Mouse (Mus musculus) heart, embryonic 16.5 days (tissue): ENCODE measurements around the gene Rnf40. TPM values are rescaled to one million over a fixed set of nuclear protein-coding genes. Genes with fewer than 3 reads are reported as not detected.
"Not testable (repeated sequence)": the region's sequence is repeated elsewhere in the genome, so short reads cannot be mapped to it uniquely, and the experiment has no call there.

Experiments used
- ATAC-seq: fragments of 200-750 bp; cut with Nextera tagmentation; replicated peaks from 2 replicates; pipeline ENCODE4 v1.8.0; 2017; ENCODE audit warnings: moderate number of reproducible peaks; ENCODE audit not compliant: insufficient read depth, low FRiP score; ENCODE audit errors: extremely low read depth
- H3K27ac ChIP-seq: fragments of 300-500 bp; sonication (generic); 2 replicates; pipeline ENCODE4 v1.5.1; 2014; ENCODE audit warnings: mild to moderate bottlenecking, low read length, control low read depth, moderate library complexity
- H3K27me3 ChIP-seq: fragments of 300-500 bp; sonication (generic); 2 replicates; pipeline ENCODE4 v1.6.1; 2014; ENCODE audit warnings: low read length, mixed read lengths; ENCODE audit not compliant: control insufficient read depth, insufficient read depth
- H3K36me3 ChIP-seq: fragments of 300-500 bp; sonication (generic); 2 replicates; pipeline ENCODE4 v1.6.1; 2014; ENCODE audit not compliant: control insufficient read depth, insufficient read depth
- H3K4me1 ChIP-seq: fragments of 300-500 bp; sonication (generic); 2 replicates; pipeline ENCODE4 v1.6.1; 2014; ENCODE audit warnings: low read length, mixed read lengths; ENCODE audit not compliant: control insufficient read depth, insufficient read depth
- H3K4me2 ChIP-seq: fragments of 300-500 bp; sonication (generic); 2 replicates; pipeline ENCODE4 v1.6.1; 2014; ENCODE audit warnings: low read depth, mild to moderate bottlenecking, control low read depth, low read length
- H3K4me3 ChIP-seq: fragments of 300-500 bp; sonication (generic); 2 replicates; pipeline ENCODE4 v1.5.1; 2014; ENCODE audit warnings: mild to moderate bottlenecking, control low read depth, low read length
- H3K9ac ChIP-seq: fragments of 300-500 bp; sonication (generic); 2 replicates; pipeline ENCODE4 v1.6.1; 2014; ENCODE audit warnings: low read length, control low read depth
- H3K9me3 ChIP-seq: fragments of 300-500 bp; sonication (generic); replicated peaks from 2 replicates; pipeline ENCODE4 v1.6.1; 2016; ENCODE audit warnings: low read length; ENCODE audit not compliant: control insufficient read depth
- WGBS: fragments of 180-500 bp; shearing (Covaris S2); extraction: QIAGEN DNeasy Blood & Tissue Kit; methylation state at CpG from one replicate; pipeline ENCODE4 v1.1.7; 2014; 5-methylcytosine and 5-hydroxymethylcytosine counted together
- polyA plus RNA-seq: library from polyadenylated mRNA; unstranded; fragments of >200 nt; fragmentation: Nextera tagmentation; extraction: Ambion mirVana; gene quantifications from 2 replicates; pipeline ENCODE4 v1.2.1, GENCODE M21; 2015

Gene Rnf40
- polyA plus RNA-seq, 1 experiment from 2014 or later: 31.1 TPM

DNA sequence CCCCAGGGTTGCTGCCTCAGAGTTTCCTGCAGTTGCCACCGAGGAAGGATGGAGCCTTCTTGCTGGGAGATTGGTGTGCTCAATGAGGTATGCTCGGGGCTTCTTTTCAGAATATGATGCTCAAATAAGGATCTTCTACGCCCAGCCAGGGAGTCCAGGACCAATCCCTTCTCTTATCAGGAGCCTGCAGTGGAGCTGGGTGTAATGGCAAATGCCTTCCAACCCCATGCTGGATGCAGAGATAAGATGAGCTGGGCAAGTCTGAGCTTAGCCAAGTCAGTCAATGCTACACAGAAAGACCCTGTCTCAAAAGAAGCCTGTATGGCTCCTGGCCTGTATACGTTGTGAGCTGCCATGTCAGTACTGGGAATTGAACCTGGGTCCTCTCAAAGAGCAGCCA, 37.9 kb downstream of the Rnf40 start:
- H3K9ac ChIP-seq: no peak overlapping the region
- H3K4me2 ChIP-seq: no peak overlapping the region
- H3K27ac ChIP-seq: no peak overlapping the region
- ATAC-seq: no peak
- H3K4me1 ChIP-seq: no peaks in the 10 kb centered on the region
- H3K36me3 ChIP-seq: no peaks in the 10 kb centered on the region
- H3K4me3 ChIP-seq: no peak overlapping the region
- H3K27me3 ChIP-seq: no peaks in the 10 kb centered on the region
- WGBS: 83% methylated on average over 4 of the region's 4 CpGs
- no peaks in the 10 kb centered on the region for H3K9me3 ChIP-seq

DNA sequence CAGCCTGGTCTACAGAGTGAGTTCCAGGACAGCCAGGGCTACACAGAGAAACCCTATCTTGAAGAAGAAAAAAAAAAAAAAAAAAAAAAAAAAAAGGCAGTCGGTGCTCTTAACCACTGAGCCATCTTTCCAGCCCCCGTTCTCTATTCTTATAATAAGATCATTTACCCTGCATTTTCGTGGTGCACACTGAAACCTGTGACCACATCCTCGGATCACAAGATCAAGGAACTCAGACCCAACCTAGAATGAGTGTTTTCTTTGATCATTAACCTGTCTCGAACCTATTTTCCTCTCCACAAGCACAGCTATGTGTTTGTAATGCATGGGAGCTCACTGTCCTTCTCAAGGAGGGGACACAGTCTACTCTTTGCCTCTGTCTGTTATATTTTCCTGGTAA, 40.1 kb downstream of the Rnf40 start:
- Histone ChIP-seq H3K9me3 (no peaks in the 10 kb centered on the region), H3K4me2 (no peak overlapping the region), H3K27ac (no peak overlapping the region), H3K27me3 (no peaks in the 10 kb centered on the region), H3K36me3 (no peaks in the 10 kb centered on the region), H3K4me1 (no peaks in the 10 kb centered on the region), H3K9ac (no peak overlapping the region), H3K4me3 (no peak overlapping the region)
- WGBS: 68% methylated on average over 5 of the region's 5 CpGs
- ATAC-seq: no peak

DNA sequence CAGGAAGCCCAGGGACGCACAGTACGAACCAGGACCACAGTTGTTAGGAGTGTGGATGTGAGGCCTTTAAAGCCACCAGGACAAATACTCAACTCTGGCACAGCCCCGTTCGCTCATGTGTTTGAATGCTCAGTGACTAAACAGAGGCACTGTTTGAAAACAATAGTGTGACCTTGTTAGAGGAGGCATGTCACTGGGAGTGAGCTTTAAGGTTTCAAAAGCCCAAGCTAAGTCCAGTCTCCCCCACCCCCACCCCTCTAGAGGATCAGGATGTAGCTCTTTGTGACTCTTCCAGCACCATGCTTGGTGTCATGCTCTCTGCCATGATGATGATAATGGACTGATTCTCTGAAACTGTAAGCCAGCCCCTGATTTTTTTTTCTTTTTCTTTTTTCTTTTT, 42.8 kb downstream of the Rnf40 start:
- Histone ChIP-seq H3K9me3 (no peaks in the 10 kb centered on the region), H3K4me3 (no peak overlapping the region), H3K4me2 (no peak overlapping the region), H3K9ac (no peak overlapping the region), H3K27ac (no peak overlapping the region), H3K4me1 (no peaks in the 10 kb centered on the region), H3K36me3 (no peaks in the 10 kb centered on the region), H3K27me3 (no peaks in the 10 kb centered on the region)
- 80% methylated on average over 4 of the region's 4 CpGs for whole genome bisulfite sequencing
- ATAC-seq: no peak

DNA sequence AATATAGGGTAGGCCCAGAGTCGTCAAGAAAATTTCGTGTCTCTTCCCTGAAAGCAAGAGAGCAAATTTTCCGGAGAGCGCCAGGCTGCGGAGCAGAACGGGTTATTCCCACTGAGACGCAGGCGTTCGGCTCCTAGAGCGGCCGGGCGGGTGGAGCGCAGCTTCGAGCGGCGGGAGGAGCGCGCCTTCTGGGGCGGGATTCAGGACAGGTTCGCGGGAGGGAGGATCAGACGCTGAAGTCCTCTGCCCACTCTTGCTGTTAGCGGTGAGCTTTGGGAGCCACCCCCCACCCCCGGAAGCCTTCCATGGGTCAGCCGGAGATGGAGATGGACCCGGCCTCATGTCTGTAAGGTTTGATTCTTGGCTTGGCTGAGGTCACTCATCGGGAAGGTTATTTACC, 48.4 kb downstream of the Rnf40 start:
- peak overlapping the region; percentile 70 for H3K4me3 ChIP-seq
- H3K4me2 ChIP-seq: peak overlapping the region; percentile 76
- under 1% methylated on average over 27 of the region's 27 CpGs for WGBS
- no peaks in the 10 kb centered on the region for H3K36me3 ChIP-seq
- no peaks in the 10 kb centered on the region for H3K9me3 ChIP-seq
- H3K27me3 ChIP-seq: no peaks in the 10 kb centered on the region
- peak overlapping the region; percentile 79 for H3K9ac ChIP-seq
- 0 out of 2 replicates have a peak, but pooled peaks cover 4% of the 10 kb centered on the region for H3K4me1 ChIP-seq
- ATAC-seq: peak; percentile 82
- H3K27ac ChIP-seq: no peak overlapping the region

DNA sequence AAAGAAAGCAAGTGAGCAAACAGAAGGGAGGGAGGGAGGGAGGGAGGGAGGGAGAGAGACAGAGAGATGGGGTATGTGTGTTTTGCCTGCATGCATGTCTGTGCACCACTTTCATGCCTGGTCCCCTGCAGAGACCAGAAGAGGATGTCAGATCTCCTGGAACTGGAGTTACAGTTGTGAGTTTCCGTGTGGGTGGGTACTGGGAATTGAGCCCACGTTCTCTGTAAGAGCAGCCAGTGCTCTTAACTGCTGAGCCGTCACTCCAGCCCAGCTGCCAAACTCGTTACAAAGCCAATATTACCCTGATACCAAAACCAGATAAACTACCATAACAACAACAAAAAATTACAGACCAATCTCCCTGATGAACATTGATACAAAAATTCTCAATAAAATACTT, 52.7 kb downstream of the Rnf40 start:
- H3K27me3 ChIP-seq: no peaks in the 10 kb centered on the region
- no peak overlapping the region for H3K4me3 ChIP-seq
- 0 out of 2 replicates have a peak, but pooled peaks cover 4% of the 10 kb centered on the region for H3K4me1 ChIP-seq
- H3K27ac ChIP-seq: no peak overlapping the region
- H3K36me3 ChIP-seq: no peaks in the 10 kb centered on the region
- H3K9ac ChIP-seq: no peak overlapping the region
- H3K9me3 ChIP-seq: no peaks in the 10 kb centered on the region
- 24% methylated on average over 4 of the region's 4 CpGs for WGBS
- no peak overlapping the region for H3K4me2 ChIP-seq
- ATAC-seq: no peak

DNA sequence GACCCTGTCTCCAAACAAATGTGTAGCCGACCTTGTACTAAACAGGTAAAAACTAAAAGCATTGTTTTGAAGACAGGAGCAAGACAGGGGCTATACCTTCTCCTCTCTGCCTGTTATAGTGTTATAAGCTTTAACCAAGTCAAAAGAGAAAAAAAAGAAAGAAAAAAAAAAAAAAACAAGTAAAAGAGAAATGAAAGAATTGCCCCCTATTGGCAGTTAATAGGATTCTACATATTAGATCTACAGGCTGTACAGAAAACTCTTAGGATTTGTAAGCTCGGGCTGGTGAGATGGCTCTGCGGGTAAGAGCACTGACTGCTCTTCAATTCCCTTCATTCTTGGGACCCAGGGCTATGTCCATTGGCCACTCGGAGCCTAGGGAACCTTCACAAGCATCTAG, 53.7 kb downstream of the Rnf40 start:
- WGBS: 64% methylated on average over 4 of the region's 4 CpGs
- 0 out of 2 replicates have a peak, but pooled peaks cover 2% of the 10 kb centered on the region for H3K4me1 ChIP-seq
- H3K36me3 ChIP-seq: no peaks in the 10 kb centered on the region
- H3K4me2 ChIP-seq: no peak overlapping the region
- ATAC-seq: no peak
- H3K4me3 ChIP-seq: no peak overlapping the region
- H3K27me3 ChIP-seq: no peaks in the 10 kb centered on the region
- no peak overlapping the region for H3K9ac ChIP-seq
- no peaks in the 10 kb centered on the region for H3K9me3 ChIP-seq
- H3K27ac ChIP-seq: no peak overlapping the region

DNA sequence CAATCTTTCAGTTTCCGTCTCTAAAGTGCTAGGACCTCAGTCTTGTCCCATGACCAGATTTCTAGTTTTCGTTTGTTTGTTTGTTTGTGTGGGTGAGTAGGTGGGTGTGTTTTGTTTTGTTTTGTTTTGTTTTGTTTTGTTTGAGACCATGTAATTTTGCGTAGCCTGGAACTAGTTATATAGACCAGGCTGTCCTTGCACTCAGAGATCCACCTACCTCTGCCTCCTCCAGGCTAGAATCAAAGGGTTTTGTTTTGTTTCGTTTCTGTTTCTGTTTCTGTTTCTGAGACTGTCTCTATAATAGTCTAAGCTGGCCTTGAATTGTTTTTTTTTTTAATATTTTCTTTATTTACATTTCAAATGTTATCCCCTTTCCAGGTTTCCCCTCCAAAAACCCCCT, 57.8 kb downstream of the Rnf40 start:
- Histone ChIP-seq H3K4me3 (no peak overlapping the region), H3K4me1 (no peaks in the 10 kb centered on the region), H3K9me3 (no peaks in the 10 kb centered on the region), H3K27ac (no peak overlapping the region), H3K4me2 (no peak overlapping the region), H3K36me3 (no peaks in the 10 kb centered on the region), H3K27me3 (no peaks in the 10 kb centered on the region; the same call in 1 of the 2 replicates), H3K9ac (no peak overlapping the region)
- WGBS: 77% methylated on average over 4 of the region's 4 CpGs
- ATAC-seq: no peak

DNA sequence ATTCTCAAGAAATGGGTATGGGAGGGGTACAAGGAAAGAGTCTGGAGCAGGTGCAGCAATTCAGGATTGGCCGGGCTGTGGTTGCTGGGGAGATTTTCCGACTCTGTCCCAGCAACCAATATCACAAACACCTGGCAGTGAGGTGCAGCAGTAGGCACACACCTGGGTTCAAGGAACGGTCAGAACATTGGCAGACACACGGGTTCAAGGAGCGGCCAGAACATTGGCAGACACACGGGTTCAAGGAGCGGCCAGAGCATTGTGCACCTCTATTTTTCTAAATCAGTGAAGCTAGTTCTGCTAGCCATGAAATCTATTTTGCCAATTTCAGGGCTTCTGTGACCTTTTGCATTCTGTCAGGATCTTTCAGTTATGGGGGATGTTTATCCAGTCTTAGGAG, 59.0 kb downstream of the Rnf40 start:
- WGBS: 88% methylated on average over 7 of the region's 7 CpGs
- not testable (repeated sequence) for H3K4me1 ChIP-seq, H3K36me3 ChIP-seq, H3K27ac ChIP-seq, H3K9me3 ChIP-seq, ATAC-seq, H3K4me2 ChIP-seq, H3K27me3 ChIP-seq, H3K4me3 ChIP-seq, H3K9ac ChIP-seq

DNA sequence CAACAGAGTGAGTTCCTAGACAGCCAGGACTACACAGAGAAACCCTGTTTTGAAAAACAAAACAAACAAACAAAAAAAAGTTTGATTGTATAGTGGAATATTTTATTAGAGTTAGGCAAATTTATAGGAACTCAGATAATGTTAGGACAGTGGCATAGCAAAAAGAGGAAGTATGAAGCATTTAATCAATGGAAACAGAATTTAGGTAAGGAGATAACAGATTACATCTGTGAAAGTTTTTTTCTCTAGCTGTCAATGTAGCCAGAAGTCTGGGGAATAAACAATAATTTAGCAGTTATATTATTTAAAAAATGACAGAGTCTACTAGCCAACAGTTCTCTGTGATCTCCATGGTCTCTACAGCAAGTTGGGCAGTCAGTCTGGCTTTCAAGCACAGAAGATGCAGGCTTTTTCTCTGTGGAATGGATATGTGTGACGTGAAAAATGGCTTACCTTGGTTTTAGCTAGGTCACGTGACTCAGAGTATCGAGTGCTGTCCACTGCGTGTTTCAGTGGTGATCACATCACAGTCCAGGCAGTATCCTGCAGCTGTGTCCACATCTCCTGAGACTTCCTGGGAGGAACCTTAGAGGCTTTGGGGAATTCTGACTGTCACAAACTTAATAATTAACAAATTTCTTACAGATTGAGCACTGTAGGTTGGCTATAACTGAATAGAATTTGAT, 60.1 kb downstream of the Rnf40 start:
- H3K9me3 ChIP-seq: no peaks in the 10 kb centered on the region
- no peak overlapping the region for H3K9ac ChIP-seq
- H3K27me3 ChIP-seq: no peaks in the 10 kb centered on the region; the same call in 1 of the 2 replicates
- H3K27ac ChIP-seq: no peak overlapping the region
- no peak for ATAC-seq
- no peak overlapping the region for H3K4me2 ChIP-seq
- no peaks in the 10 kb centered on the region for H3K36me3 ChIP-seq
- no peak overlapping the region for H3K4me3 ChIP-seq
- peaks cover 5% of the 10 kb centered on the region; the same call in 1 of the 2 replicates for H3K4me1 ChIP-seq
- WGBS: 63% methylated on average over 4 of the region's 4 CpGs
